Comparison of ENCODE assay signal across 7 mouse cellular contexts in the genomic region with DNA sequence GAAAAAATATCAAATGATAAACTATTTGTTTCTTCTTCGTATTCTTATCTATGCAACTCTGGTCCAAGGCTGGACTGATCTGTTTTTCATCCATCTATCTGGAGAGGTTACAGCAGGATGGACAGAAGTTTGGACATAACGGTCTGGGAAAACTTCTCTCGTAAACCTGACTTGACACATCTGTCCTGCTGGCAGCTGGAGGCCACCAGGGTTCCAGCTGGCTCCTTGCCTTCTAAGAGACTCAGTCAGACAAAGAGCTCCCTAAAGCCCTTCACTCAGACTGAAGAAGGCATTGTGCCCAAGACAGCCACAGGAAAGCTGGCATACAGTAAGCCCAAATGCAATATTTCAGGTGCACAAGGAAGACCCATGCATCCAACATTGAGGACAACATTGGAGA. TPM values are rescaled to one million over a fixed set of nuclear protein-coding genes. Genes with fewer than 3 reads are reported as not detected.
A peak's percentile ranks its signal among the peaks of the same experiment; 100 is the strongest.
DNase-seq lines count a peak whose midpoint lies in the region; TF ChIP-seq lines count a peak whose summit lies in the region.

No protein-coding gene starts in this region.

- H3K27me3 ChIP-seq in thymus, adult 2 months (ENCODE audit: control insufficient read depth, insufficient read depth, low read length), result no peaks in the 10 kb centered on the region

- no peaks in the 10 kb centered on the region for H3K4me1 ChIP-seq in thymus, adult 2 months (replicated peaks; ENCODE audit: control insufficient read depth, insufficient read depth, low read length)

- no peak for TF ChIP-seq CTCF in thymus, adult 2 months (IDR thresholded peaks at IDR 0.05; ENCODE audit: borderline replicate concordance, control insufficient read depth, extremely low read depth, insufficient read depth, low read length, poor library complexity)

- intact Hi-C loops in left cerebral cortex, postnatal 4 days (cut with DNase I), result no loop called here
- intact Hi-C loops in left cerebral cortex, postnatal 14 days (cut with DNase I), result no loop called here
- intact Hi-C loops in gastrocnemius, postnatal 36 days (cut with DNase I), result no loop called here
- intact Hi-C loops in left cerebral cortex, postnatal 36 days (cut with DNase I), result no loop called here

- no peak overlapping the region for H3K4me3 ChIP-seq in thymus, adult 2 months (ENCODE audit: control insufficient read depth, insufficient read depth, low read length)

- DNase-seq in left cerebral cortex, postnatal 4 days, result peak; percentile 45
- no peak for DNase-seq in left cerebral cortex, postnatal 14 days (ENCODE audit: low spot score in 2 of 2)
- DNase-seq in gastrocnemius, postnatal 36 days, result peak; percentile 53 to 66
- peak; percentile 77 for DNase-seq in kidney, postnatal 14 days
- peak; percentile 56 for DNase-seq in testis, postnatal 10 days (ENCODE audit: low spot score)
- no peak for DNase-seq in left cerebral cortex, postnatal 36 days (ENCODE audit: low spot score in 2 of 2)
- DNase-seq in thymus, adult 2 months, result no peak

- H3K27ac ChIP-seq in thymus, adult 2 months (ENCODE audit: control insufficient read depth, insufficient read depth, low read length), result no peak overlapping the region

- WGBS in thymus, adult 2 months, result 88% methylated on average over 3 of the region's 3 CpGs

- no peak for TF ChIP-seq POLR2A in thymus, adult 2 months (IDR thresholded peaks at IDR 0.05; ENCODE audit: control insufficient read depth, extremely low read depth, insufficient read depth, low read length, poor library complexity)

- no peaks in the 10 kb centered on the region for H3K36me3 ChIP-seq in thymus, adult 2 months (ENCODE audit: control insufficient read depth, insufficient read depth, low read length)

RNA-seq across cellular contexts. Expression of a gene that starts 24.2 kb away (rescaled TPM):
- total RNA-seq in left cerebral cortex, postnatal 4 days (2021), result 1 to 10 TPM; 1.4 to 2.3 TPM
- total RNA-seq in left cerebral cortex, postnatal 14 days (2021), result 10 to 100 TPM in 1 of 2 experiments, 1 to 10 TPM in 1; 7.3 to 11.9 TPM
- total RNA-seq in gastrocnemius, postnatal 36 days (2021), result 1 to 10 TPM in 1 of 2 experiments, under 1 TPM in 1; 0.67 to 1.2 TPM
- total RNA-seq in left cerebral cortex, postnatal 36 days (2021), result 1 to 10 TPM; 5.2 to 6.6 TPM
- 1.0 and 2.6 TPM in 2 replicates for polyA plus RNA-seq in thymus, adult 2 months (2012; rRNA removed)

Comparison
In these comparisons a context has a peak if more than half of its experiments do, and no peak if none do; other contexts are left out.
1. DNase-seq: peak in left cerebral cortex, postnatal 4 days (single experiment), gastrocnemius, postnatal 36 days (2 of 2), kidney, postnatal 14 days (single experiment) and testis, postnatal 10 days (single experiment); none in left cerebral cortex, postnatal 14 days (0 of 2), left cerebral cortex, postnatal 36 days (0 of 2) and thymus, adult 2 months (single experiment).